Mouse (Mus musculus): Measurements from ENCODE around the gene Saa2. TPM values are rescaled to one million over a fixed set of nuclear protein-coding genes. Genes with fewer than 3 reads are reported as not detected.

Saa2 gene
- total and polyA plus RNA-seq, 2 experiments from 2014 or later = 0.05 to 1.1 TPM

- H3K4me2 ChIP-seq (ENCODE audit: low read depth, low read length) = no peak overlapping the region
- H3K9ac ChIP-seq (replicated peaks; ENCODE audit: low read length) = no peak overlapping the region
- no peaks in the 10 kb centered on the region; the same call in 1 of the 2 replicates for H3K4me1 ChIP-seq (ENCODE audit: insufficient read depth, low read length)
- DNase-seq (ENCODE audit: low spot score) = no peak
- 88% methylated on average over 4 of the region's 4 CpGs for WGBS
- TF ChIP-seq CTCF (IDR thresholded peaks at IDR 0.05; ENCODE audit: low read depth) = no peak
- peaks cover 7% of the 10 kb centered on the region; the same call in 1 of the 2 replicates for H3K36me3 ChIP-seq (ENCODE audit: insufficient read depth, low read length)
- no peak overlapping the region for H3K4me3 ChIP-seq (ENCODE audit: low read length)
- H3K27me3 ChIP-seq (ENCODE audit: insufficient read depth, low read length) = no peaks in the 10 kb centered on the region
- no peak overlapping the region for H3K27ac ChIP-seq
- no peak for ATAC-seq
- H3K9me3 ChIP-seq (ENCODE audit: low read length) = no peaks in the 10 kb centered on the region
Measured at GRCm38 (mm10) chr7:46793871-46794270, 42.3 kb downstream of the Saa2 start.

DNA sequence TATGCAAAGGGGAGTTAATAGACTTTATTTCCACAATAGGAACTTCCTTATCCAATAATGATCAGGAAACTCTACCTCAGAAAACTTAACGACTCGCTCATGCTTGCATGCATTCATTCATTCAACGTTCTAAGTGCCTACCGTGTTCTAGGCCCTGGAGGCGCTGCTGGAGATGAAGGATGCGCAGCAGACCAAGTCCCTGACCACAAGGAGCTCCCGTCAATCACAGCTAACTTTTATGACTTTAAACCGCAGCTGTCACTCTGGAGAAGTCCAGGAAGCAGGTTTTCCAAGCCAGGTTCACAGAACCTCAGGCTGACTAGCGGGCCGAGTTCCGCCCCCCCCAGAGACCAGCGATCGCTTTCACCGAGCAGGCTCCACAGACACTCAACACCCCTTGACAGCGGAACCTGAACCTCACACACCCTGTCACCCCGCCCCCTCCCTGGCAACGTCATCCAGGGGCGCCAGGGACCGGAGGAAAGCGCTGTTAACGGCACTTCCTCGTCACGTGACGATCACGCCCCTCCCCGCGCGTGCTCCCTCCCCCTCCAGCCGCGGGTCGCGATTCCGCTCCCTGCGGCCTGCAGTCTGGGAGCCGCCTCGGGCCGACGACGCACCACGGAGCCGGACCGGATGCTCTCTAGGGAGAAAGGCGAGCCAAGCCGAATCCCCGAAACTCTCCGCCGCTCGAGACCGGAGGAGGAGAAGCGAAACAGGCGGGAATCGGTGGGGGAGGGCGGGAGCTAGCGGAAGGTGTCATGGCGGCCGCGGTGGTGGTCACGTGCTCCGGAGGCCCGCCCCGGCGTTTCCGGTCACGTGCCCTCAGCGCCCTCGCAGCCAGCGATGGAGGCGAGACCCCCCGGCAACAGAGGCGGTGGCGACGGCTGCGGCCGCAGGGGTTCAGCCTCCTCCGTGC lies 44.0 kb downstream of the Saa2 start, which contains the start of the genes Hps5 and Gtf2h1:
Gene Hps5 (minus strand): TSS at position 778 of the 919 bp plus-strand sequence.
Gene Gtf2h1 (plus strand): TSS at position 817 of the 919 bp plus-strand sequence.
- peak; percentile 26 for TF ChIP-seq CTCF (IDR thresholded peaks at IDR 0.05; ENCODE audit: low read depth)

GRCm38 (mm10) chr7:46796206-46796679 lies 44.7 kb downstream of the Saa2 start:
- peak overlapping the region; percentile 98 for H3K4me2 ChIP-seq (ENCODE audit: low read depth, low read length)
- H3K36me3 ChIP-seq (ENCODE audit: insufficient read depth, low read length) = peaks cover 4% of the 10 kb centered on the region; the same call in 1 of the 2 replicates
- H3K27ac ChIP-seq = peak overlapping the region; percentile 86
- no peaks in the 10 kb centered on the region; the same call in 1 of the 2 replicates for H3K4me1 ChIP-seq (ENCODE audit: insufficient read depth, low read length)
- H3K4me3 ChIP-seq (ENCODE audit: low read length) = peak overlapping the region; percentile 98
- no peaks in the 10 kb centered on the region for H3K9me3 ChIP-seq (ENCODE audit: low read length)
- DNase-seq (ENCODE audit: low spot score) = no peak
- H3K9ac ChIP-seq (replicated peaks; ENCODE audit: low read length) = peak overlapping the region; percentile 87
- no peaks in the 10 kb centered on the region for H3K27me3 ChIP-seq (ENCODE audit: insufficient read depth, low read length)
- peak; percentile 66 for ATAC-seq
- under 1% methylated on average over 31 of the region's 31 CpGs for WGBS
- no peak for TF ChIP-seq CTCF (IDR thresholded peaks at IDR 0.05; ENCODE audit: low read depth)

More for the DNA sequence above, 44.0 kb downstream of the Saa2 start, which contains the start of the genes Hps5 and Gtf2h1:
- peak within 1 kb of the TSS; percentile 98 for H3K4me3 ChIP-seq (ENCODE audit: low read length)
- H3K9ac ChIP-seq (replicated peaks; ENCODE audit: low read length) = peak within 1 kb of the TSS; percentile 87
- no peaks in the 10 kb centered on the region for H3K9me3 ChIP-seq (ENCODE audit: low read length)
- peak; percentile 98 for ATAC-seq
- DNase-seq (ENCODE audit: low spot score) = peak; percentile 97
- H3K4me1 ChIP-seq (ENCODE audit: insufficient read depth, low read length) = no peaks in the 10 kb centered on the region; the same call in 1 of the 2 replicates
- peaks cover 4% of the 10 kb centered on the region; the same call in 1 of the 2 replicates for H3K36me3 ChIP-seq (ENCODE audit: insufficient read depth, low read length)
- peak within 1 kb of the TSS; percentile 86 for H3K27ac ChIP-seq
- under 1% methylated on average over 67 of the region's 75 CpGs for WGBS
- peak within 1 kb of the TSS; percentile 98 for H3K4me2 ChIP-seq (ENCODE audit: low read depth, low read length)
- no peaks in the 10 kb centered on the region for H3K27me3 ChIP-seq (ENCODE audit: insufficient read depth, low read length)

DNA sequence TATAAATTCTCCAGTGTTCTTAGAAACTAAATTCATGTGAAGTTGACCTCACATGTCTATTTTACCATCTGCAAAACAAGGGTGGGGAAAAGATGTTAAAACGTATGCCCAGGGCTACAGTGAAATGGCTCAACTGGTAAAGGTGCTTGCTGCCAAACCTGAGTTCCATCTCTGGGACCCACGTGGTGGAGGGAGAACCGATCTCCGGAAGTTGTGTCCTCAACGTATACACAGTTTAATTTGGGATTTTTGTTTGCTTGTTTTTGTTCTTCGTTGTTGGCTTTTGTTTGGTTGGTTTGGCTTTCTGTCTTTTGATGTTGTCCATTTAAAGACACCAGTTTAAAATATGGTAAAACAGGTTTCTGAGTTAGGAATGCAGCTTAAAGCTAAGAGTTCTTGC lies 45.2 kb downstream of the Saa2 start:
- H3K9me3 ChIP-seq (ENCODE audit: low read length) = no peaks in the 10 kb centered on the region
- peaks cover 4% of the 10 kb centered on the region; the same call in 1 of the 2 replicates for H3K36me3 ChIP-seq (ENCODE audit: insufficient read depth, low read length)
- H3K9ac ChIP-seq (replicated peaks; ENCODE audit: low read length) = peak overlapping the region; percentile 87
- ATAC-seq (no peak), DNase-seq (ENCODE audit: low spot score) (no peak)
- H3K27me3 ChIP-seq (ENCODE audit: insufficient read depth, low read length) = no peaks in the 10 kb centered on the region
- H3K4me2 ChIP-seq (ENCODE audit: low read depth, low read length) = peak overlapping the region; percentile 98
- peak overlapping the region; percentile 98 for H3K4me3 ChIP-seq (ENCODE audit: low read length)
- no peak for TF ChIP-seq CTCF (IDR thresholded peaks at IDR 0.05; ENCODE audit: low read depth)
- no peak overlapping the region for H3K27ac ChIP-seq
- no peaks in the 10 kb centered on the region; the same call in 1 of the 2 replicates for H3K4me1 ChIP-seq (ENCODE audit: insufficient read depth, low read length)
- 56% methylated on average over 6 of the region's 6 CpGs for WGBS

Other genes starting within 250 kb of the Saa2 start
- gene Sergef, start 112.0 kb upstream of the Saa2 start, total RNA-seq (2014; rRNA removed) = 41.8 and 53.5 TPM in 2 replicates
- 45.6 and 48.0 TPM in 2 replicates for gene Sergef, start 112.0 kb upstream of the Saa2 start, polyA plus RNA-seq (2015; fragmentation: Nextera tagmentation; extraction: Ambion mirVana)
- gene Tph1, start 79.3 kb upstream of the Saa2 start, total RNA-seq (2014; rRNA removed) = 0.73 and 1.0 TPM in 2 replicates
- 0.73 and 0.98 TPM in 2 replicates for gene Tph1, start 79.3 kb upstream of the Saa2 start, polyA plus RNA-seq (2015; fragmentation: Nextera tagmentation; extraction: Ambion mirVana)
- 12.2 and 14.4 TPM in 2 replicates for gene Saal1, start 41.1 kb upstream of the Saa2 start, total RNA-seq (2014; rRNA removed)
- 13.0 and 13.4 TPM in 2 replicates for gene Saal1, start 41.1 kb upstream of the Saa2 start, polyA plus RNA-seq (2015; fragmentation: Nextera tagmentation; extraction: Ambion mirVana)
- 0.54 TPM in 1 of 2 replicates, not detected in the other for gene Saa3, start 36.1 kb upstream of the Saa2 start, total RNA-seq (2014; rRNA removed)
- 0.36 and 0.43 TPM in 2 replicates for gene Saa3, start 36.1 kb upstream of the Saa2 start, polyA plus RNA-seq (2015; fragmentation: Nextera tagmentation; extraction: Ambion mirVana)
- gene Saa4, start 19.2 kb upstream of the Saa2 start, total RNA-seq (2014; rRNA removed) = not detected in 2 replicates
- not detected in 2 replicates for gene Saa4, start 19.2 kb upstream of the Saa2 start, polyA plus RNA-seq (2015; fragmentation: Nextera tagmentation; extraction: Ambion mirVana)
- not detected in 2 replicates for gene Saa1, start 8.8 kb upstream of the Saa2 start, total RNA-seq (2014; rRNA removed)
- gene Saa1, start 8.8 kb upstream of the Saa2 start, polyA plus RNA-seq (2015; fragmentation: Nextera tagmentation; extraction: Ambion mirVana) = 0.32 and 0.43 TPM in 2 replicates
- 20.3 and 21.6 TPM in 2 replicates for gene Hps5, start 44.3 kb downstream of the Saa2 start, total RNA-seq (2014; rRNA removed)
- gene Hps5, start 44.3 kb downstream of the Saa2 start, polyA plus RNA-seq (2015; fragmentation: Nextera tagmentation; extraction: Ambion mirVana) = 8.9 and 9.8 TPM in 2 replicates
- 26.5 and 26.6 TPM in 2 replicates for gene Gtf2h1, start 44.3 kb downstream of the Saa2 start, total RNA-seq (2014; rRNA removed)
- 36.2 and 39.2 TPM in 2 replicates for gene Gtf2h1, start 44.3 kb downstream of the Saa2 start, polyA plus RNA-seq (2015; fragmentation: Nextera tagmentation; extraction: Ambion mirVana)
- 424 and 467 TPM in 2 replicates for gene Ldha, start 89.7 kb downstream of the Saa2 start, total RNA-seq (2014; rRNA removed)
- gene Ldha, start 89.7 kb downstream of the Saa2 start, polyA plus RNA-seq (2015; fragmentation: Nextera tagmentation; extraction: Ambion mirVana) = 747 and 766 TPM in 2 replicates
- gene Ldhc, start 109.4 kb downstream of the Saa2 start, total RNA-seq (2014; rRNA removed) = not detected in 2 replicates
- 0.15 and 0.26 TPM in 2 replicates for gene Ldhc, start 109.4 kb downstream of the Saa2 start, polyA plus RNA-seq (2015; fragmentation: Nextera tagmentation; extraction: Ambion mirVana)
- gene Tsg101, start 168.2 kb downstream of the Saa2 start, total RNA-seq (2014; rRNA removed) = 83.7 and 105 TPM in 2 replicates
- 272 and 279 TPM in 2 replicates for gene Tsg101, start 168.2 kb downstream of the Saa2 start, polyA plus RNA-seq (2015; fragmentation: Nextera tagmentation; extraction: Ambion mirVana)
- gene Uevld, start 206.7 kb downstream of the Saa2 start, total RNA-seq (2014; rRNA removed) = 8.4 and 10.1 TPM in 2 replicates
- gene Uevld, start 206.7 kb downstream of the Saa2 start, polyA plus RNA-seq (2015; fragmentation: Nextera tagmentation; extraction: Ambion mirVana) = 5.0 and 5.4 TPM in 2 replicates
- gene Gm9999, start 231.8 kb downstream of the Saa2 start, total RNA-seq (2014; rRNA removed) = not detected in 2 replicates
- gene Gm9999, start 231.8 kb downstream of the Saa2 start, polyA plus RNA-seq (2015; fragmentation: Nextera tagmentation; extraction: Ambion mirVana) = not detected in 2 replicates